Mouse (Mus musculus) ES-Bruce4 (cell line): Measurements from ENCODE around the gene Hipk1. TPM values are rescaled to one million over a fixed set of nuclear protein-coding genes. Genes with fewer than 3 reads are reported as not detected.

Experiments
- H3K27ac ChIP-seq: 2 replicates; pipeline ENCODE4 v1.5.1; 2012; ENCODE audit warnings: low read length, inconsistent platforms; ENCODE audit not compliant: insufficient read depth
- H3K27me3 ChIP-seq: 2 replicates; pipeline ENCODE4 v1.6.1; 2012; ENCODE audit warnings: mild to moderate bottlenecking, low read length, inconsistent platforms; ENCODE audit not compliant: control insufficient read depth, poor library complexity, insufficient read depth, severe bottlenecking
- H3K36me3 ChIP-seq: 2 replicates; pipeline ENCODE4 v1.6.1; 2012; ENCODE audit warnings: inconsistent platforms, mild to moderate bottlenecking, low read length, moderate library complexity; ENCODE audit not compliant: control insufficient read depth, poor library complexity, insufficient read depth, severe bottlenecking
- H3K4me1 ChIP-seq: one replicate; pipeline ENCODE4 v1.8.1; 2011; ENCODE audit warnings: low read length; ENCODE audit not compliant: control insufficient read depth, insufficient read depth
- H3K4me3 ChIP-seq: 2 replicates; pipeline ENCODE4 v1.5.1; 2011; ENCODE audit warnings: low read depth, mild to moderate bottlenecking, low read length
- H3K9ac ChIP-seq: 2 replicates; pipeline ENCODE4 v1.6.1; 2012; ENCODE audit warnings: low read depth, mild to moderate bottlenecking, inconsistent platforms; ENCODE audit not compliant: poor library complexity, severe bottlenecking
- H3K9me3 ChIP-seq: replicated peaks from 2 replicates; pipeline ENCODE4 v1.6.1; 2012; ENCODE audit warnings: mild to moderate bottlenecking, low read length, inconsistent platforms; ENCODE audit not compliant: control insufficient read depth, poor library complexity, insufficient read depth, severe bottlenecking
- CTCF ChIP-seq: IDR thresholded peaks from one replicate; pipeline ENCODE4 v1.8.1; 2011; ENCODE audit warnings: low read depth, low read length
- EP300 ChIP-seq: IDR thresholded peaks from 2 replicates; pipeline ENCODE4 v1.6.1; 2011; ENCODE audit warnings: low read depth, low read length; ENCODE audit not compliant: insufficient read depth
- POLR2A ChIP-seq: IDR thresholded peaks from one replicate; pipeline ENCODE4 v1.8.1; 2011; ENCODE audit warnings: low read length; ENCODE audit not compliant: insufficient read depth
- polyA plus RNA-seq: library from polyadenylated mRNA; stranded (reverse); fragments of >200 nt; gene quantifications from 2 replicates; pipeline ENCODE4 v1.2.4, GENCODE M21; 2011; ENCODE audit warnings: low read depth; ENCODE audit not compliant: missing spikeins, insufficient read depth, insufficient read length

Hipk1 gene
- polyA plus RNA-seq, 1 experiment = 52.3 TPM

GRCm38 (mm10) chr3:103714236-103714875 is 77.0 kb downstream of the Hipk1 start:
- no peak for TF ChIP-seq EP300
- H3K27ac ChIP-seq = no peak overlapping the region
- no peaks in the 10 kb centered on the region for H3K27me3 ChIP-seq
- H3K36me3 ChIP-seq = no peaks in the 10 kb centered on the region
- no peak overlapping the region for H3K9ac ChIP-seq
- H3K4me1 ChIP-seq = no peaks in the 10 kb centered on the region
- no peak overlapping the region for H3K4me3 ChIP-seq
- no peaks in the 10 kb centered on the region for H3K9me3 ChIP-seq

- Histone ChIP-seq H3K4me1 (no peaks in the 10 kb centered on the region), H3K36me3 (no peaks in the 10 kb centered on the region), H3K27ac (no peak overlapping the region), H3K27me3 (no peaks in the 10 kb centered on the region), H3K9ac (no peak overlapping the region), H3K4me3 (no peak overlapping the region), H3K9me3 (no peaks in the 10 kb centered on the region)
- TF ChIP-seq CTCF = no peak
- TF ChIP-seq EP300 = no peak
- TF ChIP-seq POLR2A = no peak
These were observed 79.2 kb downstream of the Hipk1 start for GRCm38 (mm10) chr3:103712196-103712595.

DNA sequence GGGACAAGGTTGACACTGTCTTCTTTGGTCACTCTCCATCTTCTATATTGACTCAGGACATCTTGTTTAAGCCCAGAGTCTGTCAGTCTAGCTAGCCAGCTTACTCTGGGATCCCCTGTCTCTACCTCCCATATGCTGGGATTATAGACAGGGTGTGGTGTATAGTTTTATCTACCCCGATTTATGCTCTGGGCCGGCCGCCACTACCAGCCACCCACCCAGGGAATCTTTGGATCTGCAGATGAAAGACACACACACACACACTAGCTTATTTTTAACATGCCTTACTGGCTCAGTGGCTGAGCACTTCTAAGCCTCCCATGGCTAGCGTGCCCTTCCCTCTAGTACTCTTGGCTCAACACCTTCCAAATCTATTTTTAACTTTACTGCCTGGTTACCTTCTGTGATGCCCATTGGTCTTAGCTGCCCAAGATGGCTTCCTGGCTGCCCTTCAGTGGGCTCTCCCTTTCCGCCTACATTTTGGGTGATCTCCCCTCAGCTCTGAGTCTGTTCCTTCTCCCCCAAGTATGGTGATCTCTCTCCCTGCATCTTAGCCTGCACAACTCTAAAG is 81.8 kb downstream of the Hipk1 start:
- TF ChIP-seq CTCF (no peak), EP300 (no peak), POLR2A (no peak)
- Histone ChIP-seq H3K4me3 (no peak overlapping the region), H3K4me1 (no peaks in the 10 kb centered on the region), H3K27me3 (no peaks in the 10 kb centered on the region), H3K9ac (no peak overlapping the region), H3K9me3 (no peaks in the 10 kb centered on the region), H3K27ac (no peak overlapping the region), H3K36me3 (no peaks in the 10 kb centered on the region)

DNA sequence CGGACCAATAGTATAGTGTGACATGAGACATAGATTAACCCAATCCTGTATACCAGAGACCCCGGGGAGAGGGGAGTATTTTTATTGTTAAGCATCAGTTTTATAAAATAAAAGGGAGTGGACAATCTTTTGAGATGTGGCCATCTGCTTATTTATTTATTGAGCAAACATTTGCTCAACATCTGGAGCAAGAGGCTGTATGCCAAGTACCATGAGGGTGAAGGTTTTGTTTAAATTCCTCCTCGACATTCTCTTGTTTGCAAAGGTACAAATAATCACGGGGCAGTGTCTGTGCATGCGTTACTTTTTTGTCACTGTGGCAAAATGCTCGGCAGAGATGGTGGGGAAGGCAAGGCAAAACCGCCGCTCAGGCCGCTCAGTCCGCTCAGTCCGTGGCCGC is 85.9 kb downstream of the Hipk1 start:
- no peaks in the 10 kb centered on the region for H3K9me3 ChIP-seq
- H3K36me3 ChIP-seq = no peaks in the 10 kb centered on the region
- TF ChIP-seq EP300 = no peak
- no peak for TF ChIP-seq POLR2A
- no peak for TF ChIP-seq CTCF
- H3K4me3 ChIP-seq = no peak overlapping the region
- H3K9ac ChIP-seq = no peak overlapping the region
- H3K4me1 ChIP-seq = no peaks in the 10 kb centered on the region
- no peaks in the 10 kb centered on the region for H3K27me3 ChIP-seq
- H3K27ac ChIP-seq = no peak overlapping the region

- Histone ChIP-seq H3K9me3 (no peaks in the 10 kb centered on the region), H3K4me3 (no peak overlapping the region), H3K36me3 (no peaks in the 10 kb centered on the region), H3K27me3 (no peaks in the 10 kb centered on the region), H3K4me1 (no peaks in the 10 kb centered on the region), H3K27ac (no peak overlapping the region), H3K9ac (no peak overlapping the region)
- no peak for TF ChIP-seq EP300
- no peak for TF ChIP-seq CTCF
- no peak for TF ChIP-seq POLR2A
These were observed 86.7 kb downstream of the Hipk1 start for GRCm38 (mm10) chr3:103704661-103705060.

DNA sequence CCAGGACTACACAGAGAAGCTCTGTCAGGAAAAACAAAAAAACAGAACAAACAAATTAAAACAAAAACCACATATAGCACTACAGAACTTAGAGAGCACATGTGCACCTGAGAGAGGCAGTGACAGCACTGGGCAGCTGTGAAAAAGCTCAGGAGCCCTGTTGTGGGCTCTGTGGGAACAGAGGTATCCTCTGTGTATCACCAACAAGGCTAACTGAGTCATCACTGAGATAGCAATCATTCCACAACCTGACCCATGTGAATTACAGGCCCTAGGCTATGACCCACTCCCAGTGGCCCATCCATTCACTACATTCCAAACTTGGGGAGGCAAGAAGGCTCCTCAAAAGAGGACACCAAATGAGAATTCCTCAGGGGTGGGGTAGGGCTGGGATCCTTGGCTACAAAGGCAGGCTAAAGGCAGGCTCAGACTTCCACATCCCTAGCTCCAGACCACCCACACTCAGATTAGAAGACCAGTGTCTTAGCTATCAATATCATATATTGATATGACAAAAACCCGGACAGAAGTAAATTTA is 94.9 kb downstream of the Hipk1 start:
- H3K4me3 ChIP-seq = no peak overlapping the region
- H3K9me3 ChIP-seq = no peaks in the 10 kb centered on the region
- no peaks in the 10 kb centered on the region for H3K36me3 ChIP-seq
- H3K27me3 ChIP-seq = no peaks in the 10 kb centered on the region
- TF ChIP-seq POLR2A (no peak), CTCF (no peak), EP300 (no peak)
- no peak overlapping the region for H3K27ac ChIP-seq
- H3K9ac ChIP-seq = no peak overlapping the region
- H3K4me1 ChIP-seq = no peaks in the 10 kb centered on the region
